Mouse (Mus musculus): ENCODE measurements at regions not wholly inside any gene's neighbourhood (a gene's known extent, or its start where the extent isn't known, plus 50 kb on each side); places are given as distances from the start of the nearest gene placed in this dataset.

GRCm38 (mm10) chr7:36914261-36914660, 216.3 kb downstream of the Tshz3 start:
- TF ChIP-seq CTCF (IDR thresholded peaks at IDR 0.05; ENCODE audit: low read depth, low read length) (no peak), GATA1 (IDR thresholded peaks at IDR 0.05; ENCODE audit: borderline replicate concordance, low read length) (no peak)
